Mouse (Mus musculus): Measurements from ENCODE around the gene Opcml. TPM values are rescaled to one million over a fixed set of nuclear protein-coding genes. Genes with fewer than 3 reads are reported as not detected.

Gene Opcml
- polyA plus RNA-seq, 1 experiment, result 0.08 TPM

DNA sequence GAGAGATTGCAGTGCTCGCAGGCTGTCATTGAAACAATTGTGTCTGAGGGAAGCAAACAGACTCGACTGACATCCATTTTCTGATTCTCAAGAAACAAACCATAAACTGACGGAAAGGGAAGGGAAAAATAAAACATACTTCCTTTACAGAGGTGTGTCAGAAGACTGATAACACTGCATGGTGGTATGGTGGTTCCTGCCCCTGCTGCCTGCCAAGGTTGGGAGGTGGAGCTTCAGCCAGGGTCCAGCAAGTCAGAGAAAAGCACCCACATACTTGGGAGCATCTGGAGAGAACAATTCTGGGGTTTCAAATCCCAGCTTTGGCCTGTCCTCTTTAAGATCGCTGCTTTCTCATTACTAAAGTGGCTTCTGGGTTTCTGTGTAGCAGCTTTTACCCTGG is 201.0 kb downstream of the Opcml start:
- DNase-seq, result no peak
- H3K4me1 ChIP-seq (ENCODE audit: control insufficient read depth, insufficient read depth, low read length), result no peaks in the 10 kb centered on the region
- H3K27ac ChIP-seq (ENCODE audit: insufficient read depth, low read depth, low read length), result no peak overlapping the region
- H3K4me3 ChIP-seq (ENCODE audit: insufficient read depth, low read depth, low read length), result no peak overlapping the region
- H3K36me3 ChIP-seq (ENCODE audit: control insufficient read depth, insufficient read depth, low read length), result no peaks in the 10 kb centered on the region
- H3K27me3 ChIP-seq (replicated peaks; ENCODE audit: control insufficient read depth, insufficient read depth, low read length), result no peaks in the 10 kb centered on the region
- WGBS, result 79% methylated on average over 4 of the region's 4 CpGs
- TF ChIP-seq POLR2A (IDR thresholded peaks at IDR 0.05; ENCODE audit: low read depth, low read length) (no peak), CTCF (conservative IDR thresholded peaks at IDR 0.05; ENCODE audit: insufficient read depth, insufficient read length, low read depth, low read length) (no peak)

DNA sequence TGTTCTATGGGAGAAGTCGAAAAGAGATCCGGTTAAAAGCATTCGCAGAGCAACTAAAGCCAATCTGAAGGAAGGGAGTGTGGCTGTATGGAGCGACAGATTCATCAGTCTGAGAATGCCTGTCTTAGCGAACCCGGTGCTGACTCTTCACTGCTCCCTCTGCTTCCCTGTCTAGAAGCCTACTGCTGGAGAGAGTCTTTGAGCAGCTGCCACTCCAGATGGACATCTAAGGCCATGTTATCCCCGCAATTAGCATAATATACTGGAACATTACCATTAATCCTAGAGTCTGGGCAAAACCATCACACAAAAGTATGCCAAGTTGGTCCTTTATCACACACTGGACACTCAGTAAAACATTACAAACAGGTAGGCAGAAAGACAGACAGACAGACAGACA is 206.0 kb downstream of the Opcml start:
- TF ChIP-seq CTCF (conservative IDR thresholded peaks at IDR 0.05; ENCODE audit: insufficient read depth, insufficient read length, low read depth, low read length) (no peak), POLR2A (IDR thresholded peaks at IDR 0.05; ENCODE audit: low read depth, low read length) (no peak)
- Histone ChIP-seq H3K36me3 (ENCODE audit: control insufficient read depth, insufficient read depth, low read length) (no peaks in the 10 kb centered on the region), H3K4me1 (ENCODE audit: control insufficient read depth, insufficient read depth, low read length) (no peaks in the 10 kb centered on the region), H3K27ac (ENCODE audit: insufficient read depth, low read depth, low read length) (no peak overlapping the region), H3K4me3 (ENCODE audit: insufficient read depth, low read depth, low read length) (no peak overlapping the region), H3K27me3 (replicated peaks; ENCODE audit: control insufficient read depth, insufficient read depth, low read length) (no peaks in the 10 kb centered on the region)
- no peak for DNase-seq
- WGBS, result 84% methylated on average over 7 of the region's 7 CpGs

DNA sequence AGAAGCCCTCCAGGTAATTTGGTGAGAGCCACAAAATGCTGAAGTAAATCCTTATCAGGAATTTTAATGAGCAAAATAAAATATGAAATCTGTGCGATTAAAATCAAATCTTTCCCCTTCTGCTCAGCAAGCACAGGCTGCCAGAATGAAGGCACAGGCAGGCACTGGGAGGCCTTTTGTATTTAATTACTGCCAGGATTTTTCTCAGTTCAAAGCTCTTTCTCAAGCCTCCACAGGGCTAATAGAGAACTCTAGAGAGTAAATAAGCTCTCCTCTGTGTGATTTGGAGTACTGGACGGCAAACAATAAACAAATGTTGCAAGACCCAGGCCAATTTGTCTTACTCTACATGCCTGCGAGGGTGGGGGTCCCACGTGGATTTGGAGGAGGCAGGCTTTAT is 208.2 kb downstream of the Opcml start:
- Histone ChIP-seq H3K4me1 (ENCODE audit: control insufficient read depth, insufficient read depth, low read length) (no peaks in the 10 kb centered on the region), H3K27me3 (replicated peaks; ENCODE audit: control insufficient read depth, insufficient read depth, low read length) (no peaks in the 10 kb centered on the region), H3K27ac (ENCODE audit: insufficient read depth, low read depth, low read length) (no peak overlapping the region), H3K4me3 (ENCODE audit: insufficient read depth, low read depth, low read length) (no peak overlapping the region), H3K36me3 (ENCODE audit: control insufficient read depth, insufficient read depth, low read length) (no peaks in the 10 kb centered on the region)
- no peak for TF ChIP-seq POLR2A (IDR thresholded peaks at IDR 0.05; ENCODE audit: low read depth, low read length)
- no peak for TF ChIP-seq CTCF (conservative IDR thresholded peaks at IDR 0.05; ENCODE audit: insufficient read depth, insufficient read length, low read depth, low read length)
- WGBS, result 64% methylated on average over 4 of the region's 4 CpGs
- DNase-seq, result no peak

DNA sequence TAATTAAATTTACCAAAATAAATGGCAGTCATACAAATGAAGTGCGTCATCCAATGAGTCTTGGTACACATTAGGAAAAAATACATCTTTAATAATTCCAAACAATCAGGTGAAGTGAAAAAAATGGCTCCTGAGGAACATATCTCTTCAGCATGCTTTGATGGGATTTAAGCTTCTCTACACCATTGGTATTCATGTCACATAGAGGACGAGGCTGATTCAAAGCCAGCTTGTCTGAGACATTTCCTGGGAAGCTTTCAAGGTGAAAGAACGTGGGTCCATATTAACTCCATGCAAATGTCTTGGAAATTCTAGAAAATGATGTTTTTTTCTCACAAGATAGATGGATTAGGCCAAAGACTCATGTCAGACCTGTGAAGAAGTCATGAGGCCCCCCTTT is 212.6 kb downstream of the Opcml start:
- Histone ChIP-seq H3K27me3 (replicated peaks; ENCODE audit: control insufficient read depth, insufficient read depth, low read length) (no peaks in the 10 kb centered on the region), H3K4me3 (ENCODE audit: insufficient read depth, low read depth, low read length) (no peak overlapping the region), H3K4me1 (ENCODE audit: control insufficient read depth, insufficient read depth, low read length) (no peaks in the 10 kb centered on the region), H3K36me3 (ENCODE audit: control insufficient read depth, insufficient read depth, low read length) (no peaks in the 10 kb centered on the region), H3K27ac (ENCODE audit: insufficient read depth, low read depth, low read length) (no peak overlapping the region)
- TF ChIP-seq POLR2A (IDR thresholded peaks at IDR 0.05; ENCODE audit: low read depth, low read length), result no peak
- TF ChIP-seq CTCF (conservative IDR thresholded peaks at IDR 0.05; ENCODE audit: insufficient read depth, insufficient read length, low read depth, low read length), result no peak
- WGBS, result 74% methylated on average over 3 of the region's 3 CpGs
- no peak for DNase-seq

DNA sequence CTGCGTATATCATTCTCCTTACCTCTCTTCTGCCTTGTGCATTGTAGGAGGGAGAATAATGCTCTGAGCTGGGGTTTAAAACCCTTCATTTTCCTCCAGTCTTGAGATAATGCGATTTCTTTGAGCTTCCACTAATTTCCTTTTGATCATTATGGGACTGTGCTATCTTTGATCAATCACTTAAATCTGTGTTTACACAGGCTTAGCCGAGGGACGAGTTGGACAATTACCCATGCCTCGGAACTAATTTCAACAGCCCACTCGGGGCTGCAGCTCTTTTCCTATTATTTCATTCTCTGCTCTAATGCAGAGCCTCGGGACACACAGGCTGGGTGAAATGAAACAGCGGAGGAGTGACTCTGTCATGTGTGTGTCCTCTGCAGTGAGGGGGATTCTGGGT is 220.9 kb downstream of the Opcml start:
- H3K4me1 ChIP-seq (ENCODE audit: control insufficient read depth, insufficient read depth, low read length), result no peaks in the 10 kb centered on the region
- no peaks in the 10 kb centered on the region; the same call in 1 of the 2 replicates for H3K27me3 ChIP-seq (replicated peaks; ENCODE audit: control insufficient read depth, insufficient read depth, low read length)
- no peak overlapping the region for H3K27ac ChIP-seq (ENCODE audit: insufficient read depth, low read depth, low read length)
- H3K36me3 ChIP-seq (ENCODE audit: control insufficient read depth, insufficient read depth, low read length), result no peaks in the 10 kb centered on the region
- TF ChIP-seq CTCF (conservative IDR thresholded peaks at IDR 0.05; ENCODE audit: insufficient read depth, insufficient read length, low read depth, low read length), result no peak
- TF ChIP-seq POLR2A (IDR thresholded peaks at IDR 0.05; ENCODE audit: low read depth, low read length), result no peak
- 28% methylated on average over 8 of the region's 8 CpGs for WGBS
- DNase-seq, result no peak
- H3K4me3 ChIP-seq (ENCODE audit: insufficient read depth, low read depth, low read length), result no peak overlapping the region

DNA sequence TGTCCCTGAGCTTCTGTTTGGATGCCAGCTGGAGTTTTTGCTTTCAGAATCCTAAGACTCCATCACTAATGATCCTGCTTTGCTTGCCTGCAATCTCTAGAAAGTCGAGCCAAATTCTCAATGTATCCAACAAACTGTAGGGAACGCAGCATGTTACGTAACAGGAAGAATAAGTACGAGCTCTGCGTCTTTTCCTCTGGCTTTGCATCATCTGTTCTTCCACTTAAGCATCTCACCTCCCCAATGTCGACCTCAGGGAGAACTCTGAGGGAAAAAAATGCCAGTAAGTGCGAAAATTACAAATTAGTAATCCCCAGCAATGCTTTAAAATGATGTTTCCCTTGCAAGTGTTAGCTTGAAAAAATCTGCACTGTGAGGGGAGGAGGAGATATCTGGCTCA is 222.1 kb downstream of the Opcml start:
- no peaks in the 10 kb centered on the region for H3K36me3 ChIP-seq (ENCODE audit: control insufficient read depth, insufficient read depth, low read length)
- no peak for TF ChIP-seq POLR2A (IDR thresholded peaks at IDR 0.05; ENCODE audit: low read depth, low read length)
- no peak for TF ChIP-seq CTCF (conservative IDR thresholded peaks at IDR 0.05; ENCODE audit: insufficient read depth, insufficient read length, low read depth, low read length)
- DNase-seq, result no peak
- no peaks in the 10 kb centered on the region for H3K4me1 ChIP-seq (ENCODE audit: control insufficient read depth, insufficient read depth, low read length)
- WGBS, result 59% methylated on average over 7 of the region's 7 CpGs
- H3K27me3 ChIP-seq (replicated peaks; ENCODE audit: control insufficient read depth, insufficient read depth, low read length), result no peaks in the 10 kb centered on the region; the same call in 1 of the 2 replicates
- no peak overlapping the region for H3K4me3 ChIP-seq (ENCODE audit: insufficient read depth, low read depth, low read length)
- H3K27ac ChIP-seq (ENCODE audit: insufficient read depth, low read depth, low read length), result no peak overlapping the region

DNA sequence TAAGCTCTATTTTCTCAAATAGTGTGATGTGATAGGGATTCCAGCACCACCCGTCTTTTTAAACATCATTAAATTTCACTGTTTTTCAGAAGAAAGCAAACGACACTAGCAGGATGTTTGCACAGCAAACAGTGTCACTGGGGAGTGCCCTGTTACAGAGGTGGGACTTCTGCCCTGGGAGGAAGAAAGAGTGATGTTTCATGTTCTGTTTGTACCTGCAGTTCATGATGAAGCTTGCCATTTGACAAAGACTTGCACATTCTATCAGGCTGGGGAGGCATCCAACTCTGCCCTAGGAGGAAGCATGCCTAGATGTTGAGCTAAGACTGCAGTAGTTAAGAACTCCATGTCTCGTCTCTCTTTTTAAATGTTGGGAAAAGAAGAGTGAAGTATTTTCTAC is 222.6 kb downstream of the Opcml start:
- H3K4me3 ChIP-seq (ENCODE audit: insufficient read depth, low read depth, low read length), result no peak overlapping the region
- H3K4me1 ChIP-seq (ENCODE audit: control insufficient read depth, insufficient read depth, low read length), result no peaks in the 10 kb centered on the region
- no peak for TF ChIP-seq CTCF (conservative IDR thresholded peaks at IDR 0.05; ENCODE audit: insufficient read depth, insufficient read length, low read depth, low read length)
- no peak for TF ChIP-seq POLR2A (IDR thresholded peaks at IDR 0.05; ENCODE audit: low read depth, low read length)
- no peaks in the 10 kb centered on the region for H3K36me3 ChIP-seq (ENCODE audit: control insufficient read depth, insufficient read depth, low read length)
- H3K27ac ChIP-seq (ENCODE audit: insufficient read depth, low read depth, low read length), result no peak overlapping the region
- WGBS, result 21% methylated on average over 3 of the region's 3 CpGs
- H3K27me3 ChIP-seq (replicated peaks; ENCODE audit: control insufficient read depth, insufficient read depth, low read length), result no peaks in the 10 kb centered on the region; the same call in 1 of the 2 replicates
- DNase-seq, result no peak

DNA sequence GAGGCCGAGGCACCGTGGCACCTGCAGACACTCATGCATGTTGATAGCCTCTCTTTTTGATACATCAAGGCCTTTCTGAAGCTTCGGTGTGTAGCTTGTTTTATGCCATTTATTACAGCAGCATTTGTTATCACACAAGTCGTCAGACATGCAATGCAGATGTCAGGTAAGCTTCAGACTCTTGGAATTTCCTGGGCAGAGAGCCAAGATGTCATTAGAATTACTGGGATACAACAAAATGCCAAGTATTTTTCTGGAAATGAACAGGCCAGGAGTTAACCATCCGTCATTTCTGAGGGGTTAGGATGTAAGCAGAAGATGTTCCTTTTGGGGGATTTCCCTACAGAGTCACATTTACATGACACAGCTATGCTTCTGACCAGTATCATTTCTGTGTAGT is 237.6 kb downstream of the Opcml start:
- no peak for TF ChIP-seq CTCF (conservative IDR thresholded peaks at IDR 0.05; ENCODE audit: insufficient read depth, insufficient read length, low read depth, low read length)
- no peak for TF ChIP-seq POLR2A (IDR thresholded peaks at IDR 0.05; ENCODE audit: low read depth, low read length)
- DNase-seq, result no peak
- no peaks in the 10 kb centered on the region for H3K36me3 ChIP-seq (ENCODE audit: control insufficient read depth, insufficient read depth, low read length)
- no peak overlapping the region for H3K27ac ChIP-seq (ENCODE audit: insufficient read depth, low read depth, low read length)
- WGBS, result 50% methylated on average over 5 of the region's 5 CpGs
- no peaks in the 10 kb centered on the region for H3K27me3 ChIP-seq (replicated peaks; ENCODE audit: control insufficient read depth, insufficient read depth, low read length)
- no peaks in the 10 kb centered on the region for H3K4me1 ChIP-seq (ENCODE audit: control insufficient read depth, insufficient read depth, low read length)
- no peak overlapping the region for H3K4me3 ChIP-seq (ENCODE audit: insufficient read depth, low read depth, low read length)
